Mouse (Mus musculus) small intestine, adult 2 months (tissue): ENCODE measurements around the gene Lrrk2.

ENCODE experiments used
- CTCF ChIP-seq: fragments of 200-500 bp; IDR thresholded peaks from 2 replicates; pipeline ENCODE4 v1.5.1; 2012; ENCODE audit warnings: low read depth, mild to moderate bottlenecking, control low read depth, inconsistent platforms, low read length, moderate library complexity, mixed read lengths; ENCODE audit not compliant: insufficient replicate concordance, insufficient read length; ENCODE audit errors: extremely low read depth
- POLR2A ChIP-seq: fragments of 200-500 bp; IDR thresholded peaks from 2 replicates; pipeline ENCODE4 v1.6.1; 2012; ENCODE audit warnings: low read depth, mild to moderate bottlenecking, control low read depth, inconsistent platforms, low read length, moderate library complexity

- TF ChIP-seq CTCF, result no peak
- TF ChIP-seq POLR2A, result no peak
Measured at GRCm38 (mm10) chr15:91634236-91634635, 38.7 kb upstream of the Lrrk2 start.
